Mouse (Mus musculus) MEL (cell line): ENCODE results near the gene Mcat. TPM values are rescaled to one million over a fixed set of nuclear protein-coding genes. Genes with fewer than 3 reads are reported as not detected.

Source experiments
- DNase-seq: peaks from one replicate; pipeline ENCODE4 v3.0.0; 2011; ENCODE audit warnings: low read depth, low spot score
- H3K27ac ChIP-seq: 2 replicates; pipeline ENCODE4 v1.5.1; 2012; ENCODE audit warnings: low read depth, mild to moderate bottlenecking, control low read depth, low read length, moderate library complexity; ENCODE audit not compliant: control insufficient read depth
- H3K27me3 ChIP-seq, 2 experiments: fragments of 150-350 bp in 1 of 2; sonication (generic) in 1 of 2; 2 replicates each; pipeline ENCODE4 v1.6.1; 2012; ENCODE audit warnings: low read length in 2 of 2, mild to moderate bottlenecking in 2 of 2, improper control_type of control experiment in 1 of 2, moderate library complexity in 1 of 2; ENCODE audit not compliant: insufficient read depth in 2 of 2, control insufficient read depth in 1 of 2
- H3K36me3 ChIP-seq, 2 experiments: 2 replicates each; pipeline ENCODE4 v1.6.1; 2012 to 2014; ENCODE audit warnings: low read length in 2 of 2, improper control_type of control experiment in 1 of 2, inconsistent platforms in 1 of 2, mild to moderate bottlenecking in 1 of 2; ENCODE audit not compliant: insufficient read depth in 2 of 2, control insufficient read depth in 1 of 2
- H3K4me1 ChIP-seq, 2 experiments: fragments of 150-350 bp in 1 of 2; sonication (generic) in 1 of 2; 2 replicates each; pipeline ENCODE4 v1.6.1; 2012; ENCODE audit warnings: low read length in 2 of 2, improper control_type of control experiment in 1 of 2, mild to moderate bottlenecking in 1 of 2; ENCODE audit not compliant: insufficient read depth in 2 of 2, control insufficient read depth in 1 of 2
- H3K4me3 ChIP-seq, 2 experiments: fragments of 150-350 bp in 1 of 2; sonication (generic) in 1 of 2; 2 replicates each; pipeline ENCODE4 v1.5.1; 2012; ENCODE audit warnings: low read depth in 2 of 2, low read length in 2 of 2, mild to moderate bottlenecking in 2 of 2, moderate library complexity in 2 of 2, control low read depth in 1 of 2, improper control_type of control experiment in 1 of 2; ENCODE audit not compliant: control insufficient read depth in 1 of 2, insufficient read depth in 1 of 2
- H3K79me2 ChIP-seq: 2 replicates; pipeline ENCODE4 v1.6.1; 2012; ENCODE audit warnings: mild to moderate bottlenecking, low read length, moderate library complexity; ENCODE audit not compliant: control insufficient read depth, poor library complexity, insufficient read depth
- H3K9ac ChIP-seq: 2 replicates; pipeline ENCODE4 v1.6.1; 2012; ENCODE audit warnings: low read depth, mild to moderate bottlenecking, control low read depth, low read length, moderate library complexity; ENCODE audit not compliant: control insufficient read depth, poor library complexity, severe bottlenecking
- H3K9me3 ChIP-seq: fragments of 150-350 bp; sonication (generic); replicated peaks from 2 replicates; pipeline ENCODE4 v1.6.1; 2012; ENCODE audit warnings: mild to moderate bottlenecking, low read length, improper control_type of control experiment, moderate library complexity; ENCODE audit not compliant: insufficient read depth
- BHLHE40 ChIP-seq: IDR thresholded peaks from 2 replicates; pipeline ENCODE4 v1.6.1; 2012; ENCODE audit warnings: low read depth, mild to moderate bottlenecking, inconsistent platforms, low read length, improper control_type of control experiment, borderline replicate concordance
- CTCF ChIP-seq, 3 experiments: IDR thresholded peaks in 2 of 3; conservative IDR thresholded peaks in 1 of 3; 2 replicates each; pipeline ENCODE4 v1.5.1; 2011 to 2012; ENCODE audit warnings: low read length in 3 of 3, low read depth in 2 of 3, mild to moderate bottlenecking in 2 of 3, improper control_type of control experiment in 1 of 3, inconsistent platforms in 1 of 3, mixed read lengths in 1 of 3, moderate library complexity in 1 of 3; ENCODE audit not compliant: control insufficient read depth in 1 of 3, insufficient read depth in 1 of 3, poor library complexity in 1 of 3, severe bottlenecking in 1 of 3
- E2F4 ChIP-seq: IDR thresholded peaks from 2 replicates; pipeline ENCODE4 v1.6.1; 2011; ENCODE audit warnings: low read depth, low read length, improper control_type of control experiment, borderline replicate concordance
- EP300 ChIP-seq, 2 experiments: IDR thresholded peaks; 2 replicates each; pipeline ENCODE4 v1.6.1; 2011; ENCODE audit warnings: improper control_type of control experiment in 2 of 2, low read length in 2 of 2, low read depth in 1 of 2, mild to moderate bottlenecking in 1 of 2
- ETS1 ChIP-seq: IDR thresholded peaks from 2 replicates; pipeline ENCODE4 v1.6.1; 2012; ENCODE audit warnings: low read depth, mild to moderate bottlenecking, inconsistent platforms, low read length, improper control_type of control experiment, moderate library complexity
- GATA1 ChIP-seq: IDR thresholded peaks from 2 replicates; pipeline ENCODE4 v1.6.1; 2011; ENCODE audit warnings: low read depth, low read length, improper control_type of control experiment
- HCFC1 ChIP-seq: IDR thresholded peaks from 2 replicates; pipeline ENCODE4 v1.6.1; 2012; ENCODE audit warnings: low read depth, mild to moderate bottlenecking, inconsistent platforms, low read length, improper control_type of control experiment, moderate library complexity
- MAFK ChIP-seq: IDR thresholded peaks from 2 replicates; pipeline ENCODE4 v1.6.1; 2011; ENCODE audit warnings: low read depth, mild to moderate bottlenecking, low read length, improper control_type of control experiment, borderline replicate concordance
- MXI1 ChIP-seq: IDR thresholded peaks from 2 replicates; pipeline ENCODE4 v1.6.1; 2011; ENCODE audit warnings: mild to moderate bottlenecking, low read depth, low read length, improper control_type of control experiment
- MYC ChIP-seq: IDR thresholded peaks from 2 replicates; pipeline ENCODE4 v1.6.1; 2011; ENCODE audit warnings: low read depth, mild to moderate bottlenecking, low read length, improper control_type of control experiment, moderate library complexity
- NRF1 ChIP-seq: IDR thresholded peaks from 2 replicates; pipeline ENCODE4 v1.6.1; 2014; ENCODE audit warnings: low read depth, mild to moderate bottlenecking, inconsistent platforms, low read length, improper control_type of control experiment, moderate library complexity; ENCODE audit not compliant: poor library complexity, insufficient read depth, severe bottlenecking
- POLR2A ChIP-seq, 2 experiments: IDR thresholded peaks; 2 replicates each; pipeline ENCODE4 v1.6.1; 2011 to 2012; ENCODE audit warnings: low read length in 2 of 2, mild to moderate bottlenecking in 2 of 2, control low read depth in 1 of 2, improper control_type of control experiment in 1 of 2, low read depth in 1 of 2, moderate library complexity in 1 of 2; ENCODE audit not compliant: control insufficient read depth in 1 of 2, insufficient read depth in 1 of 2, poor library complexity in 1 of 2
- RAD21 ChIP-seq: IDR thresholded peaks from 2 replicates; pipeline ENCODE4 v1.6.1; 2011; ENCODE audit warnings: mild to moderate bottlenecking, low read depth, low read length, improper control_type of control experiment
- RCOR1 ChIP-seq: IDR thresholded peaks from 2 replicates; pipeline ENCODE4 v1.6.1; 2012; ENCODE audit warnings: low read depth, mild to moderate bottlenecking, inconsistent platforms, low read length, improper control_type of control experiment
- SIN3A ChIP-seq: IDR thresholded peaks from 2 replicates; pipeline ENCODE4 v1.6.1; 2012; ENCODE audit warnings: low read length, improper control_type of control experiment, inconsistent platforms
- SMC3 ChIP-seq: IDR thresholded peaks from 2 replicates; pipeline ENCODE4 v1.6.1; 2011; ENCODE audit warnings: low read depth, low read length, improper control_type of control experiment
- TAL1 ChIP-seq: IDR thresholded peaks from 2 replicates; pipeline ENCODE4 v1.6.1; 2012; ENCODE audit warnings: mild to moderate bottlenecking, inconsistent platforms, low read length, moderate library complexity, mixed read lengths
- TCF12 ChIP-seq: IDR thresholded peaks from 2 replicates; pipeline ENCODE4 v1.6.1; 2014; ENCODE audit warnings: low read depth, mild to moderate bottlenecking, inconsistent platforms, low read length, improper control_type of control experiment, moderate library complexity
- USF1 ChIP-seq: IDR thresholded peaks from 2 replicates; pipeline ENCODE4 v1.6.1; 2014; ENCODE audit warnings: low read depth, mild to moderate bottlenecking, inconsistent platforms, low read length, improper control_type of control experiment, moderate library complexity
- ZNF384 ChIP-seq: IDR thresholded peaks from 2 replicates; pipeline ENCODE4 v1.6.1; 2012; ENCODE audit warnings: low read depth, mild to moderate bottlenecking, inconsistent platforms, low read length, improper control_type of control experiment
- polyA plus RNA-seq, 2 experiments: library from polyadenylated mRNA; stranded (reverse) in 1 of 2; unstranded in 1 of 2; fragments of >175 nt in 1 of 2; fragments of >200 nt in 1 of 2; gene quantifications; 2 replicates each; pipeline versions ENCODE4 v1.2.1 to v1.2.4; 2012; ENCODE audit warnings: low replicate concordance in 2 of 2, low read depth in 1 of 2; ENCODE audit not compliant: insufficient read length in 2 of 2, insufficient read depth in 1 of 2, missing spikeins in 1 of 2
- total RNA-seq: library from RNA; depleted of rRNA; stranded (reverse); fragments of 300-350 nt; gene quantifications from 2 replicates; pipeline ENCODE4 v1.2.3, GENCODE M21; 2012

Gene Mcat
- total and polyA plus RNA-seq, 3 experiments: 28.8 to 35.9 TPM; not detected in 1

GRCm38 (mm10) chr15:83592260-83593188 lies 28.9 kb upstream of the Mcat start:
- peak overlapping the region; percentile 86 for H3K9ac ChIP-seq
- H3K9me3 ChIP-seq: no peaks in the 10 kb centered on the region
- H3K27me3 ChIP-seq: no peaks in the 10 kb centered on the region
- TF ChIP-seq E2F4: no peak
- TF ChIP-seq EP300 (IDR thresholded peaks at IDR 0.05; ENCODE audit: low read depth in 1 of 2, low read length in 2 of 2): peak; percentile 64 to 67
- TF ChIP-seq SIN3A: peak; percentile 81
- peak; percentile 63 for TF ChIP-seq ETS1
- peak; percentile 62; the same call in 1 of the 2 replicates for TF ChIP-seq RCOR1
- TF ChIP-seq HCFC1: peak; percentile 45; the same call in 1 of the 2 replicates
- TF ChIP-seq USF1: no peak
- TF ChIP-seq CTCF (IDR thresholded peaks at IDR 0.05 in 2 of 3, conservative IDR thresholded peaks at IDR 0.05 in 1 of 3; ENCODE audit: control insufficient read depth in 1 of 3, insufficient read depth in 1 of 3, low read depth in 2 of 3, low read length in 3 of 3, poor library complexity in 1 of 3, severe bottlenecking in 1 of 3): no peak
- no peak for TF ChIP-seq MAFK
- TF ChIP-seq MYC: 0 out of 2 replicates have a peak, but pooled peaks have one; percentile 22
- peak; percentile 92 for TF ChIP-seq ZNF384
- peak; percentile 70; the same call in 1 of the 2 replicates for TF ChIP-seq MXI1
- no peak for TF ChIP-seq RAD21
- TF ChIP-seq GATA1: peak; percentile 66
- 0 out of 2 replicates have a peak, but pooled peaks have one; percentile 15 for TF ChIP-seq NRF1
- 0 out of 2 replicates have a peak, but pooled peaks have one; percentile 2 for TF ChIP-seq SMC3
- TF ChIP-seq BHLHE40: peak; percentile 73; the same call in 1 of the 2 replicates
- TF ChIP-seq TCF12: peak; percentile 71
- peak; percentile 91 for TF ChIP-seq TAL1
- no peak; a peak in 1 of 4 replicates for TF ChIP-seq POLR2A (IDR thresholded peaks at IDR 0.05; ENCODE audit: control insufficient read depth in 1 of 2, insufficient read depth in 1 of 2, low read depth in 1 of 2, low read length in 2 of 2, poor library complexity in 1 of 2)
- TF ChIP-seq, all 39 proteins: peak for 14
- Histone ChIP-seq H3K4me3 (peak overlapping the region; percentile 59 to 80), H3K36me3 (peaks cover 5 to 20% of the 10 kb centered on the region in 2 experiments), H3K79me2 (peaks cover 43% of the 10 kb centered on the region), H3K27ac (peak overlapping the region; percentile 95), H3K4me1 (peaks cover 17 to 23% of the 10 kb centered on the region in 2 experiments)
- peak; percentile 68 for DNase-seq
